Mouse (Mus musculus) lung, embryonic 15.5 days (tissue): ENCODE measurements around the gene Epb42. TPM values are rescaled to one million over a fixed set of nuclear protein-coding genes. Genes with fewer than 3 reads are reported as not detected.
"Not testable (repeated sequence)": the region's sequence is repeated elsewhere in the genome, so short reads cannot be mapped to it uniquely, and the experiment has no call there.

Experiments used
- ATAC-seq: fragments of 200-750 bp; cut with Nextera tagmentation; 2 replicates; pipeline ENCODE4 v1.8.0; 2017; ENCODE audit warnings: moderate number of reproducible peaks, borderline replicate concordance; ENCODE audit not compliant: low FRiP score, low TSS enrichment; ENCODE audit errors: extremely low read depth
- H3K27ac ChIP-seq: fragments of 300-500 bp; sonication (generic); 2 replicates; pipeline ENCODE4 v1.5.1; 2015; ENCODE audit warnings: moderate library complexity, mild to moderate bottlenecking, inconsistent platforms
- H3K27me3 ChIP-seq: fragments of 300-500 bp; sonication (generic); 2 replicates; pipeline ENCODE4 v1.6.1; 2015; ENCODE audit warnings: inconsistent platforms
- H3K36me3 ChIP-seq: fragments of 300-500 bp; sonication (generic); 2 replicates; pipeline ENCODE4 v1.6.1; 2015; ENCODE audit warnings: inconsistent platforms
- H3K4me1 ChIP-seq: fragments of 300-500 bp; sonication (generic); 2 replicates; pipeline ENCODE4 v1.6.1; 2015; ENCODE audit warnings: inconsistent platforms
- H3K4me2 ChIP-seq: fragments of 300-500 bp; sonication (generic); 2 replicates; pipeline ENCODE4 v1.6.1; 2015; ENCODE audit warnings: inconsistent platforms, mild to moderate bottlenecking, moderate library complexity
- H3K4me3 ChIP-seq: fragments of 300-500 bp; sonication (generic); 2 replicates; pipeline ENCODE4 v1.5.1; 2015; ENCODE audit warnings: mild to moderate bottlenecking, inconsistent platforms
- H3K9ac ChIP-seq: fragments of 300-500 bp; sonication (generic); 2 replicates; pipeline ENCODE4 v1.6.1; 2015; ENCODE audit warnings: inconsistent platforms
- H3K9me3 ChIP-seq: fragments of 300-500 bp; sonication (generic); 2 replicates; pipeline ENCODE4 v1.6.1; 2016; ENCODE audit warnings: inconsistent platforms
- WGBS: fragments of 180-500 bp; shearing (Covaris S2); methylation state at CpG from one replicate; pipeline ENCODE4 v1.1.7; 2015; 5-methylcytosine and 5-hydroxymethylcytosine counted together
- microRNA-seq: library from miRNA; unstranded; fragments of <30 nt; microRNA quantifications from one replicate; pipeline ENCODE4, GENCODE M21; 2016
- polyA plus RNA-seq: library from polyadenylated mRNA; unstranded; fragments of >200 nt; fragmentation: Nextera tagmentation; extraction: Ambion mirVana; gene quantifications from 2 replicates; pipeline ENCODE4 v1.2.1, GENCODE M21; 2015

Gene Epb42
- polyA plus RNA-seq, 1 experiment from 2014 or later = 1.1 TPM

DNA sequence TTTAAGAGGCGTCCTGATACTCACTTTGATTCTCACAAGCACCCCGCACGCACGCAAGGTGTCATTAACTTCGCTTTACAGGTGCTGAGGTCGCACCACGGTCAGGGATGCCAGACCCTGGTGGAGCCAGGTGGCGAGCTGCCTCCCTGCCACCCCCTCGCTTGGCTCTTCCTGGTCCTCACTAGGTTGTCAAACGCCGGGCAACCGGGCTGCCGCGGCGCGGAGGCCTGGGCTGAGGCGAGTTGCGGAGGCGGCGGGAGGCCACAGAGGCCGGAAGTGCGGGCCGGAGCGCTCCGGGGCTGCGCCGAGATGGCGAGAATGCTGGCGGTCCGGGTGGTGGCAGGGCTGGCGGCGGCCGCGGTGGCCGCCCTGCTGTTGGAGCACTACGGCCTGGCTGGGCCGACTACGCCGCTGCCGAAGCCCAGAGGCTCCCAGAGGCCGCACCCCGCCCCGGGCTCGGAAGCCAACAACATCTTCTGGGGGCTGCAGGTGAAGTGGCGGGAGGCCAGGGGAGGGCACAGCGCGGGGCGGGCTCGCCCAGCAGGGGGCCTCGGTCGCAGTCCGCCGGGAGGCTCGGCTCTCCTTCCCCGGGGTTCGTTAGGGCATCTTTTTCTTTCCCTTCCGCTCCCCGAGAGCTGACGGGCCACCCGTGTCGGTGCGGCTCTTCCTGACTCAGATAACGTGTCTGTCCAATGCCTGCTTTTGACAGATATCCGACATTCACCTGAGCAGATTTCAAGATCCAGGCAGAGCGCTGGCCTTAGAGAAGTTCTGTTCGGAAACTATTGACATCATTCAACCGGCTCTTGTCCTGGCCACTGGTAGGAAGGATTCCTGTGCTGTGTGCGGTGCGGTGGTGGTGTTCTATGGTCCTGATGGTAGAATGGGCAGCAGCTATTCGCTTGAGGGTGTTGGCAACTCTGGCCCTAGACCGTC, 59.6 kb downstream of the Epb42 start, which contains the start of gene Tmem62:
TSS of gene Tmem62 (plus strand) at position 28 of the 936 bp plus-strand sequence.
- H3K27me3 ChIP-seq = 0 out of 2 replicates have a peak, but pooled peaks cover 5% of the 10 kb centered on the region
- peak within 1 kb of the TSS; percentile 79 for H3K9ac ChIP-seq
- WGBS = under 1% methylated on average over 67 of the region's 71 CpGs
- no peaks in the 10 kb centered on the region for H3K36me3 ChIP-seq
- H3K4me3 ChIP-seq = peak within 1 kb of the TSS; percentile 77
- peak; percentile 89 for ATAC-seq
- peak within 1 kb of the TSS; percentile 96 for H3K4me2 ChIP-seq
- H3K9me3 ChIP-seq = no peaks in the 10 kb centered on the region
- peak within 1 kb of the TSS; percentile 82 for H3K27ac ChIP-seq
- no peaks in the 10 kb centered on the region for H3K4me1 ChIP-seq

DNA sequence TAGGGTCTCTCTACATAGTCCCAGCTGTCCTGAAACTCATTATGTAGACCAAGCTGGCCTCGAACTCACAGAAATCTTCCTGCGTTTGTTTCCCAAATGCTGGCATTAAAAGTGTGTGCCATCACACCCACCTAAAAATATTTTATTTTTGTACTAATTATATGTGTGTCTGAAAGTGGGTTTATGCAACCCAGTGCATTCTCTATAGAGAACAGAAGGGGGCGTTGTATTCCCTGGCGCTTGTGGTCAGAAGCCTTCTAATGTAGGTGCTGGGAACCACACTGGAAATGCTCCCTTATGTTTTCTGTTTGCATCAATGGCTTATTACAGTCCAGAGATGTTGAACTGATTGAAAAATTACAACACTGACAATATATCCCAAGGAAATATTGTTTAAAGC, 60.6 kb downstream of the Epb42 start:
- Histone ChIP-seq H3K36me3 (no peaks in the 10 kb centered on the region), H3K4me1 (no peaks in the 10 kb centered on the region), H3K4me3 (no peak overlapping the region), H3K27me3 (0 out of 2 replicates have a peak, but pooled peaks cover 5% of the 10 kb centered on the region), H3K4me2 (peak overlapping the region; percentile 96; the same call in 1 of the 2 replicates), H3K9ac (no peak overlapping the region), H3K9me3 (no peaks in the 10 kb centered on the region), H3K27ac (no peak overlapping the region)
- 51% methylated on average over 4 of the region's 4 CpGs for WGBS
- ATAC-seq = no peak

DNA sequence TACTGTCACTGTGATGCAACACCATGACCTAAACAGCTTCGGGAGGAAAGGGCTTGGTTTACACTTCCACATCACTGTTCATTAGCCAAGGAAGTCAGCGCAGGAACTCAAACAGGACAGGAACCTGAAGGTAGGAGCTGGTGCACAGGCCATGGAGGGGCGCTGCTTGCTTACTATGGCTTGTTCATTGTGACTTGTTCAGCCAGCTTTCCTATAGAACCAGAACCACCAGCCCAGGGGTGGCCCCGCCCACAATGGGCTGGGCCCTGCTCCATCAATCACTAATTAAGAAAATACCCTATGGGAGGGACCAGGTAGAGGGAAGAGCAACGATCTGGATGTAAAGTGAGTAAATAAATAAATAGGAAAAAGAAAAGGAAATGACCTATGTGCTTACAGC, 63.9 kb downstream of the Epb42 start:
- Histone ChIP-seq H3K27me3 (0 out of 2 replicates have a peak, but pooled peaks cover 5% of the 10 kb centered on the region), H3K27ac (no peak overlapping the region), H3K4me2 (peak overlapping the region; percentile 10; the same call in 1 of the 2 replicates), H3K36me3 (no peaks in the 10 kb centered on the region), H3K9ac (no peak overlapping the region), H3K4me1 (peaks cover 10% of the 10 kb centered on the region; the same call in 1 of the 2 replicates), H3K4me3 (no peak overlapping the region), H3K9me3 (no peaks in the 10 kb centered on the region)
- ATAC-seq = no peak
- WGBS = 16% methylated on average over 5 of the region's 5 CpGs

DNA sequence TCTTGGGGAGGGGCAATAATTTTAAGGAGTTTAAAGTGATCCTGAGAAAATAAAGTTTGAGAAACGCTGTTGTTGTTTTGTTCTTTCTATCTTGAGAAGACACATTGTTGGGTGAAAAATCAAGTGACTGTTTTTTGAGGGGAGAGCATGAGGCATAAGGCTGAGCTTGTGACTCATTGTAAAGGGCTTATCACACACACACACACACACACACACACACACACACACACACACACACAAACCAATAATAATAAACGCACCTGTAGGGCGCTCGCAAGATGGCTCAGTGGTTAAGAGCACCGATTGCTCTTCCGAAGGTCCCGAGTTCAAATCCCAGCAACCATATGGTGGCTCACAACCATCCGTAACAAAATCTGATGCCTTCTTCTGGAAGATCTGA, 64.6 kb downstream of the Epb42 start:
- not testable (repeated sequence) for ATAC-seq, H3K27me3 ChIP-seq
- 94% methylated on average over 8 of the region's 8 CpGs for WGBS

DNA sequence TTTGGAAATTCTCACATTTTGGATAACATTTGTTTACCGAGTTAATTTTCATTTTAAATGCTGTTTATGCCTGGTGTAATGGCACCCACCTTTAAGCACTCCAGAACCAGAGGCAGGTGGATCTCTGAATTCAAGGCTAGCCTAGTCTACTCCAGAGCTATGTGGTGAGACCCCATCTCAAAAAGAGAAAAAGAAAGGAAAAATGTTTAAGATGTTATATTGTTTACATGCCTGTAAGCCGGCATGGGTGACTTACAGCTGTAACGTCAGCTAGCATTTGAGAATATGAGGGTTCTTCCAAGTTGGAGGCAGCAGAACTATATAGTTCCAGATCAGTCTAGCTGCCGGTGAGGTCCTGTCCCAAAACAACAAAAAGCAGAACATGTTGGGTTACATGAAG, 65.1 kb downstream of the Epb42 start:
- Histone ChIP-seq H3K27me3 (0 out of 2 replicates have a peak, but pooled peaks cover 5% of the 10 kb centered on the region), H3K4me2 (no peak overlapping the region), H3K4me1 (peaks cover 10% of the 10 kb centered on the region; the same call in 1 of the 2 replicates), H3K4me3 (no peak overlapping the region), H3K9ac (no peak overlapping the region), H3K36me3 (no peaks in the 10 kb centered on the region), H3K9me3 (no peaks in the 10 kb centered on the region), H3K27ac (no peak overlapping the region)
- 77% methylated on average over 4 of the region's 4 CpGs for WGBS
- no peak for ATAC-seq

More for the DNA sequence above, 64.6 kb downstream of the Epb42 start:
- not testable (repeated sequence) for H3K4me3 ChIP-seq, H3K9me3 ChIP-seq, H3K4me2 ChIP-seq, H3K36me3 ChIP-seq, H3K27ac ChIP-seq, H3K9ac ChIP-seq
- H3K4me1 ChIP-seq = peaks cover 10% of the 10 kb centered on the region; the same call in 1 of the 2 replicates

DNA sequence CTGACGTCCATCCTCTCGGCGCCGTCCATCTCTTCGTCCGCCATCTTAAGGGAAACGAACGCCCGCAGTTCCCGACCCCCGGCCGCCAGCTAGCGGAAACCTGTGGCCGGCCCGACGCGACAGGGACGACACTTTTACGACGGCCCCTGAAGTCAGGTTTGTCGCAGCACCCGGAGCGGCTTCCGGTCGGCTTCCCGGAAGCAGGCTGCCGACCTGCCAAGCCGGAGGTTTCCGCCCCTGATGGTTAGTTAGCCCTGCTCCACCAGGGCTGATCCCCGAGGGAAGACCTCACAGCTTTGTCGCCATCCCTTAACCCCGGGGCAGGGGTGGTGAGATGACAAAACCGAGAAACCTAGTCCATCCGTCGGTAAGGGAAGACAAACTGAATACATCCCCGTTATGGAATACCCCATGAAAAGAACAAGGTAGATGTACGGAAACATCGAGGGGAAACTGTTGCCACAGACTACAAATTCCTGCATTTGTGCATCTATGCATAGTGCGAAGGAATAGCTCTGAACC, 66.3 kb downstream of the Epb42 start, which contains the start of gene Ubr1:
TSS of gene Ubr1 (minus strand) at position 157 of the 522 bp plus-strand sequence.
- Histone ChIP-seq H3K27ac (peak within 1 kb of the TSS; percentile 76), H3K27me3 (0 out of 2 replicates have a peak, but pooled peaks cover 5% of the 10 kb centered on the region), H3K4me1 (peaks cover 16% of the 10 kb centered on the region; the same call in 1 of the 2 replicates), H3K4me2 (peak within 1 kb of the TSS; percentile 64), H3K36me3 (no peaks in the 10 kb centered on the region), H3K4me3 (peak within 1 kb of the TSS; percentile 73), H3K9ac (peak within 1 kb of the TSS; percentile 69), H3K9me3 (no peaks in the 10 kb centered on the region)
- WGBS = under 1% methylated on average over 35 of the region's 39 CpGs
- peak; percentile 85; the same call in 1 of the 2 replicates for ATAC-seq

DNA sequence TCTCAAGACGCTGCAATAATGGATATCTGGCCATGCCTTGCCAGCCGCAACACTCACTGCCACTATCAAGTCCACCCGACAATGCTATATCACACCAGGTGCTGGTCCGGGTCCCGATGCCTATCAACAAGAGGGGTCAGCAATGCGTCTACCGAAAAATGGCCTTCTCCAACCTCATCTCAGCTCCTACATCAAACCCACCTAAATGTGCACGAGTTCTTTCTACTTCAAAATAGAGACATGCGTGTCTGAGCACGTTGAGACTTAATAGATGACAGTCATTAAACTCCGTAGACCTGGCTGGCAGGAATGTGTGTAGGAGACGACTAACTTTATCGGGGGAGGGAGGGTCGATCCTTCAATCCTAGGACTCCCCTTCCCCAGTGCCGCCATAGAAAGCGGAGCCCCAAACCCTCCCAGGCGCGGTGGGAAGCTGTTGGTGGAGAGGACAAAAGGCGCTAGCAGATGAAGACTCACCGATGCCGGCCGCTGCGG, 66.8 kb downstream of the Epb42 start:
- Histone ChIP-seq H3K4me3 (peak overlapping the region; percentile 73), H3K27ac (peak overlapping the region; percentile 76), H3K9ac (peak overlapping the region; percentile 69), H3K4me2 (peak overlapping the region; percentile 64), H3K27me3 (0 out of 2 replicates have a peak, but pooled peaks cover 5% of the 10 kb centered on the region), H3K9me3 (no peaks in the 10 kb centered on the region), H3K36me3 (no peaks in the 10 kb centered on the region), H3K4me1 (peaks cover 16% of the 10 kb centered on the region; the same call in 1 of the 2 replicates)
- ATAC-seq = peak; percentile 15; the same call in 1 of the 2 replicates
- WGBS = 0% methylated on average over 20 of the region's 23 CpGs

Small RNA genes within 50 kb of the gene (microRNA-seq; reads per million reads assigned to microRNA genes)
- not detected for gene Gm44325

Other genes starting within 250 kb of the Epb42 start
- 7.1 and 7.5 TPM in 2 replicates for gene Cdan1, start 186.9 kb downstream of the Epb42 start, polyA plus RNA-seq
- gene Ttbk2, start 186.5 kb downstream of the Epb42 start, polyA plus RNA-seq = 2.8 and 3.8 TPM in 2 replicates
- gene Ubr1, start 66.4 kb downstream of the Epb42 start, polyA plus RNA-seq = 25.8 and 29.4 TPM in 2 replicates
- gene Tmem62, start 60.1 kb downstream of the Epb42 start, polyA plus RNA-seq = 3.7 and 5.3 TPM in 2 replicates
- gene Ccndbp1, start 28.7 kb downstream of the Epb42 start, polyA plus RNA-seq = 38.4 and 39.2 TPM in 2 replicates
- 0.07 TPM in 1 of 2 replicates, not detected in the other for gene Tgm5, start 48.8 kb upstream of the Epb42 start, polyA plus RNA-seq
- 0.06 TPM in 1 of 2 replicates, not detected in the other for gene Tgm7, start 72.7 kb upstream of the Epb42 start, polyA plus RNA-seq
- 18.6 and 22.3 TPM in 2 replicates for gene Adal, start 103.4 kb upstream of the Epb42 start, polyA plus RNA-seq
- 24.7 and 26.1 TPM in 2 replicates for gene Lcmt2, start 103.6 kb upstream of the Epb42 start, polyA plus RNA-seq
- 52.6 and 53.3 TPM in 2 replicates for gene Tubgcp4, start 133.6 kb upstream of the Epb42 start, polyA plus RNA-seq
- gene Zscan29, start 134.1 kb upstream of the Epb42 start, polyA plus RNA-seq = 8.3 and 9.7 TPM in 2 replicates
- 61.6 and 66.8 TPM in 2 replicates for gene Trp53bp1, start 234.3 kb upstream of the Epb42 start, polyA plus RNA-seq